Mouse (Mus musculus) hindlimb bud, embryonic 11.5 days (tissue): ENCODE measurements around the gene Dmrtc2.

Experiments used
- DNase-seq: peaks from one replicate; pipeline ENCODE4 v3.0.0-alpha.2; 2012; ENCODE audit warnings: low read depth, low spot score; ENCODE audit errors: extremely low spot score

The Dmrtc2 gene

DNA sequence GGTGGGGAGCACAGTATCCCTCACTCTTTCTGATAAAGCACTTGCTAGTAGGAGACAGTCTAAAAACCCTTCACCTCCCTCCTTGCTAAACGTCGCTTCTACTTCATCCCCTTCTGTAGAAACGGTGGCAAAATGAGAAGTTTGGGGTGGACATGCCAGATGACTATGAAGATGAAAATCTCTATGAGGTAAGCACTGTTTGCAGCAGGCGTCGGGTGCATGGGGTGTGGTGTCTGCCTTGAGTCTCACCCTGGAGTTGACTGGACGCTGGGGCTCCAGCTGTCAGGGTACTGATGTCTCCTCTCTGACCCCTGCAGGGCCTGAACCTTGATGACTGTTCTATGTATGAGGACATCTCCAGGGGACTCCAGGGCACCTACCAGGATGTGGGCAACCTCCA lies 31.3 kb downstream of the Dmrtc2 start:
- DNase-seq, result no peak

GRCm38 (mm10) chr7:24901842-24902241 lies 32.0 kb downstream of the Dmrtc2 start:
- DNase-seq, result no peak

DNA sequence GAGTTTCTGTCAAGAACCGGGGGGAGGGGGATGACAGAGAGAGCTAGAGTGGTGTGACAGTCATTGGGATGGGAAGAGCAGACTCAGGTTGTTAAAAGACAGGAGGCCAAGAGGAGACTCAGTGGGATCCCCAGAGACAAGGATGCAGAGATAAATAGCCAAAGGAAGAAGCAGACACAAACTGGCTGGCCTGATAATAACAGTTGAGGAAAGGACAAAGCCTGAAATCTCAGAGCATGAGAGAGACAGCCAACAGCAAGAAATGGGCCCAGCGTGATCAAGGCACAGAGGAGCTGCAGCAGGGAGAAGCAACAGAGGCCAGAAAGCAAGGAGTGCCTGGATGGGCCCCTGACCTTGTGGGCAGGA lies 32.4 kb downstream of the Dmrtc2 start:
- no peak for DNase-seq

DNA sequence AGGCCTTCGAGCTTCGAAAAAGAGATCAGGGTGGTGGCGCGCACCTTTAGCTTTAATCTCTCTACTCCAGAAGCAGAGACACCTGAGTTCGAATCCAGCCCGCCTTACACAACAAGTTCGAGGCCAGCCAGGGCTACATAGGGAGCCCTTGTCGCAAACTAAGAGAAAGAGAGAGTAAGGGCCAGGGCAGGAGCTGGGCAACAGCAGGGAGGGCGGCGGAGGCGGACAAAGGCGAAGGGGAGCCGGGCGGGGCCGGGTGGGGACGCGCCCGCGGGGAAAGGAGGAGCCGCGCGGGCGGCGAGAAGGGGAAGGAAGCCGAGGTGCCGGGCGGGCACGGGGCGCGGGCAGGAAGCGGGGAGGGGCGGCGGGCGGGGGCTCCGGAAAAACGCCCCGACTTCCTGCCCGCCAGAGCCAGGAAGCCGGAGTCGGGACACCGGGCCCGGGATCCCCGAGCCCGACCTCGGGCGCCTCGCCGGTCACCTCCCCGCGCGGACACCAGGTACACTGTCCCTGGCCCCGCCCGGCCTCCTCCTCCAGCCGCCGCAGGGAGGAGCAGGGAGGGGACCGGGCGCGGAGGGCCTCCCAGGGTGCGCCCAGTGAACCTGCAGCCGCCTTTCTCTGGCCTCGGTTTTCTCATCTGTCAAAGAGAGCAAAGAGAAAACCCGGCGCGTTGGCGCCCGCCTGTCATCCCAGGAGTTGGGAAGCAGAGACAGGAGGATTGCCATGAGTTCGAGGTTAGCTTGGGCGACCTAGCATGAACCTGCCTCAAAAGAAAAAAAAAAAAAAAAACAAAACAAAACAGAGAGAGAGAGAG lies 33.0 kb downstream of the Dmrtc2 start, which contains the start of gene Arhgef1:
Gene Arhgef1, plus strand, starts transcription at position 283 of the 814 bp plus-strand sequence.
- DNase-seq, result no peak

DNA sequence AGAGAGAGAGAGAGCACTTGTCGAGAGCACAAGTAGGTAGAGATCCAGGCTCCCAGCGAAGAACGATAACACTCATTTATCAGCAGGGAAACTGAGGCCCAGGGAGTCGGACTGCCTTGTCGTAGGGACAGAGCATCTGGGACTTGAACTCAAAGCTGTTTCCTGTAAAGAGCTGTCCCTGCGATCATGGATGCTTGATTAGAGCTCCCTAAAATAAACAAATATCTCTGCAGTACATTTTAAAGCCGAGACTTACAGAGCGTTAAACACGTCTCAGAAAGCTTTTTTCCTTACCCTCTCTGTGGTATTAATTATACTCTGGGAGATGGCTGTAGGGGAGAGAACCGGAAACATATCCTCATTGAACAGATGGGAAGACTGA lies 33.6 kb downstream of the Dmrtc2 start:
- no peak for DNase-seq

DNA sequence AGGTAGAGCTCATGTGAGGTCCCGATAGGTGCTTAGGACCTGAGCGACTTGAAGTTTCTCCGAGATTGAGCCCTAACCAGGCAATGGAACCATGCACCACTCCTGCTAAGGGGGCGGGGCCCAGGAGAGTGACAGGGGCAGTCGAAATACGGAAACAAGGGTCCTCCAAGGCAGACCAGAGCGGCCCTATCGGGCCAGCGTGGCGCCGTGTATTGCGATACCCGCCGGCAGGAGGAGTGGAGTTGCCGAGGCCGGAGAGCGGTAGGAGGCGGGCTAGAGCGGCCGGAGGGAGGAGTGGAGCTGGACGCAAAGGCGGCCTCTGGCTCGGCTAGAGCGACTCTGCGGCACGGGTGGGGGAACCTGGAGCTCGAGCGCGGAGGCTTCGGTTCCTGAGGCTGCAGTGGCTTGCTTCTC lies 34.2 kb downstream of the Dmrtc2 start:
- DNase-seq, result peak; percentile 87

DNA sequence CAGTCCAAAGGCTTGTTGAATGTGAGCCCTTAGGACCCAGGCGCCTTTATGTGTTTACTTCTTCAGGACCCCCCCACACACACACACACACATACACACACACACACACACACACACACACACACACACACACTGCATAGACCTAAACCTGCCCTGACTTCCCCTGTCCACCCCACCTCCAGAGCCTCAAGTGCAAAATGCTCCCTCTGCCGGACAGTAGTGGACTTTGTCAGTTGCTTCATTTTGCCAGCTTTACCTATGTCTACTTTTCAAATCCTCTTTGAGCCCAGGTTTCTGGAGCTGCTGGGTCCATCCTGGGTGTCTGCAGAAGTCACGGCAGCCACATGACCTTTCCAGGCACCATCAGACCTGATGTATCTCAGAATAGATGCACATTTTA lies 35.1 kb downstream of the Dmrtc2 start:
- no peak for DNase-seq

GRCm38 (mm10) chr7:24906551-24906950 lies 36.7 kb downstream of the Dmrtc2 start:
- DNase-seq, result no peak

GRCm38 (mm10) chr7:24907211-24907748 lies 37.4 kb downstream of the Dmrtc2 start:
- no peak for DNase-seq

- DNase-seq, result no peak
These were observed 42.6 kb downstream of the Dmrtc2 start for GRCm38 (mm10) chr7:24912480-24912879.

GRCm38 (mm10) chr7:24918763-24919323 lies 49.0 kb downstream of the Dmrtc2 start:
- no peak for DNase-seq

DNA sequence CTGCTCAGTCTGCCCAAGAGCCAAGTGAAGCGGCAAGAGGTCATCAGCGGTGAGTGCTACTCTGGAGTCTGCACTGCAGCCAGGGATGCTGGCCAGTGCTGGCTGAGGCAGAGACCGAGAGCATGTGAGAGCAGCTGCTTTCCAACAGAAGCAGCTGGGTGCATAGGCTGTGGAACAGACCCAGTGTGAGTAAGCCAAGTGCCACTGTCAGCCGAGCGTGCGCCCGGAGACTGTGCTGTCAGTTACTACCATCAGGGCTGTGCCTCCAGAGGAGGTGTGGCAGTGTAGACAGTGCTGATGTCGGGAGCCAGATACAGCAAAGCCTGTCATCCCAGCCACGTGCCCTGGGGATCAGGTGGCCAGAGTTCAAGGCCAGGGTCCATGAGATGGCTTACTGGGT lies 49.9 kb downstream of the Dmrtc2 start:
- no peak for DNase-seq
